Mouse (Mus musculus) kidney, embryonic 14.5 days (tissue): Measurements from ENCODE around the gene Pde12. TPM values are rescaled to one million over a fixed set of nuclear protein-coding genes. Genes with fewer than 3 reads are reported as not detected.
"Not testable (repeated sequence)": the region's sequence is repeated elsewhere in the genome, so short reads cannot be mapped to it uniquely, and the experiment has no call there.

ENCODE experiments used
- ATAC-seq: fragments of 200-750 bp; cut with Nextera tagmentation; 2 replicates; pipeline ENCODE4 v1.8.0; 2017; ENCODE audit warnings: moderate number of reproducible peaks, mild to moderate bottlenecking, moderate TSS enrichment, moderate library complexity; ENCODE audit not compliant: low FRiP score, low TSS enrichment
- H3K27ac ChIP-seq: fragments of 300-500 bp; sonication (generic); 2 replicates; pipeline ENCODE4 v1.5.1; 2014; ENCODE audit warnings: low read depth, mild to moderate bottlenecking, low read length, moderate library complexity, mixed read lengths
- H3K27me3 ChIP-seq: fragments of 300-500 bp; sonication (generic); 2 replicates; pipeline ENCODE4 v1.6.1; 2014; ENCODE audit warnings: mild to moderate bottlenecking, low read length; ENCODE audit not compliant: control insufficient read depth, insufficient read depth
- H3K36me3 ChIP-seq: fragments of 300-500 bp; sonication (generic); 2 replicates; pipeline ENCODE4 v1.6.1; 2014; ENCODE audit warnings: low read length, mixed read lengths; ENCODE audit not compliant: control insufficient read depth, insufficient read depth
- H3K4me1 ChIP-seq: fragments of 300-500 bp; sonication (generic); 2 replicates; pipeline ENCODE4 v1.6.1; 2014; ENCODE audit warnings: low read length, mixed read lengths; ENCODE audit not compliant: control insufficient read depth, insufficient read depth
- H3K4me2 ChIP-seq: fragments of 300-500 bp; sonication (generic); replicated peaks from 2 replicates; pipeline ENCODE4 v1.6.1; 2014; ENCODE audit warnings: low read depth, mild to moderate bottlenecking, low read length
- H3K4me3 ChIP-seq: fragments of 300-500 bp; sonication (generic); 2 replicates; pipeline ENCODE4 v1.5.1; 2014; ENCODE audit warnings: mild to moderate bottlenecking, low read length
- H3K9ac ChIP-seq: fragments of 300-500 bp; sonication (generic); 2 replicates; pipeline ENCODE4 v1.6.1; 2014; ENCODE audit warnings: low read depth, mild to moderate bottlenecking, low read length, moderate library complexity
- H3K9me3 ChIP-seq: fragments of 300-500 bp; sonication (generic); 2 replicates; pipeline ENCODE4 v1.6.1; 2016; ENCODE audit warnings: low read length; ENCODE audit not compliant: control insufficient read depth
- WGBS: fragments of 180-500 bp; shearing (Covaris S2); extraction: QIAGEN DNeasy Blood & Tissue Kit; methylation state at CpG from one replicate; pipeline ENCODE4 v1.1.7; 2014; 5-methylcytosine and 5-hydroxymethylcytosine counted together
- polyA plus RNA-seq: library from polyadenylated mRNA; unstranded; fragments of >200 nt; fragmentation: Nextera tagmentation; extraction: Ambion mirVana; gene quantifications from 2 replicates; pipeline ENCODE4 v1.2.1, GENCODE M21; 2014

Gene Pde12
- polyA plus RNA-seq: 11.3 and 12.5 TPM in 2 replicates

GRCm38 (mm10) chr14:26669292-26670073 lies at the start of gene Pde12:
Gene Pde12, minus strand, starts transcription at chr14:26669883.
- H3K9me3 ChIP-seq: no peaks in the 10 kb centered on the region
- peak within 1 kb of the TSS; percentile 95 for H3K4me2 ChIP-seq
- peak within 1 kb of the TSS; percentile 86 for H3K9ac ChIP-seq
- WGBS: under 1% methylated on average over 70 of the region's 70 CpGs
- peak; percentile 93 for ATAC-seq
- H3K27ac ChIP-seq: peak within 1 kb of the TSS; percentile 88
- peak within 1 kb of the TSS; percentile 94 for H3K4me3 ChIP-seq
- H3K4me1 ChIP-seq: peaks cover 9% of the 10 kb centered on the region
- peaks cover 18% of the 10 kb centered on the region for H3K36me3 ChIP-seq
- H3K27me3 ChIP-seq: no peaks in the 10 kb centered on the region

- H3K9me3 ChIP-seq, H3K36me3 ChIP-seq, H3K4me2 ChIP-seq, H3K4me3 ChIP-seq, H3K9ac ChIP-seq, H3K27me3 ChIP-seq, H3K4me1 ChIP-seq, H3K27ac ChIP-seq, ATAC-seq: not testable (repeated sequence)
- WGBS: 82% methylated on average over 5 of the region's 5 CpGs
Observed at GRCm38 (mm10) chr14:26705246-26705645, 35.6 kb upstream of the Pde12 start.

- no peaks in the 10 kb centered on the region for H3K4me1 ChIP-seq
- no peaks in the 10 kb centered on the region for H3K36me3 ChIP-seq
- no peaks in the 10 kb centered on the region for H3K27me3 ChIP-seq
- no peak overlapping the region for H3K4me2 ChIP-seq
- no peaks in the 10 kb centered on the region for H3K9me3 ChIP-seq
- H3K9ac ChIP-seq: no peak overlapping the region
- H3K27ac ChIP-seq: no peak overlapping the region
- ATAC-seq: no peak
- H3K4me3 ChIP-seq: no peak overlapping the region
Observed at GRCm38 (mm10) chr14:26697912-26698311, 28.2 kb upstream of the Pde12 start.

GRCm38 (mm10) chr14:26692974-26693373 lies 23.3 kb upstream of the Pde12 start, which contains the start of gene Dnah12:
Gene Dnah12, plus strand, starts transcription at chr14:26693274.
- no peaks in the 10 kb centered on the region for H3K27me3 ChIP-seq
- H3K4me1 ChIP-seq: no peaks in the 10 kb centered on the region
- H3K9ac ChIP-seq: no peak within 1 kb of the TSS
- 84% methylated on average over 3 of the region's 3 CpGs for WGBS
- no peaks in the 10 kb centered on the region for H3K36me3 ChIP-seq
- H3K9me3 ChIP-seq: no peaks in the 10 kb centered on the region
- no peak within 1 kb of the TSS for H3K4me3 ChIP-seq
- H3K4me2 ChIP-seq: no peak within 1 kb of the TSS
- no peak for ATAC-seq
- H3K27ac ChIP-seq: no peak within 1 kb of the TSS

- H3K9ac ChIP-seq: no peak overlapping the region
- no peaks in the 10 kb centered on the region for H3K36me3 ChIP-seq
- H3K27ac ChIP-seq: no peak overlapping the region
- H3K27me3 ChIP-seq: no peaks in the 10 kb centered on the region
- no peaks in the 10 kb centered on the region for H3K4me1 ChIP-seq
- no peak for ATAC-seq
- WGBS: 54% methylated on average over 2 of the region's 2 CpGs
- no peaks in the 10 kb centered on the region for H3K9me3 ChIP-seq
- no peak overlapping the region for H3K4me2 ChIP-seq
- H3K4me3 ChIP-seq: no peak overlapping the region
Observed at GRCm38 (mm10) chr14:26691363-26691762, 21.7 kb upstream of the Pde12 start.

GRCm38 (mm10) chr14:26690727-26691126 lies 21.0 kb upstream of the Pde12 start:
- Histone ChIP-seq H3K4me1 (no peaks in the 10 kb centered on the region), H3K4me3 (no peak overlapping the region), H3K27me3 (no peaks in the 10 kb centered on the region), H3K36me3 (no peaks in the 10 kb centered on the region), H3K9ac (no peak overlapping the region), H3K9me3 (no peaks in the 10 kb centered on the region), H3K27ac (no peak overlapping the region), H3K4me2 (no peak overlapping the region)
- no peak for ATAC-seq
- 51% methylated on average over 2 of the region's 2 CpGs for WGBS

- no peaks in the 10 kb centered on the region for H3K36me3 ChIP-seq
- no peaks in the 10 kb centered on the region for H3K9me3 ChIP-seq
- no peak overlapping the region for H3K27ac ChIP-seq
- no peak overlapping the region for H3K4me3 ChIP-seq
- 84% methylated on average over 5 of the region's 5 CpGs for WGBS
- no peaks in the 10 kb centered on the region for H3K4me1 ChIP-seq
- no peaks in the 10 kb centered on the region; the same call in 1 of the 2 replicates for H3K27me3 ChIP-seq
- no peak overlapping the region for H3K9ac ChIP-seq
- H3K4me2 ChIP-seq: 0 out of 2 replicates have a peak overlapping the region, but pooled peaks have one; percentile 0
- ATAC-seq: no peak
Observed at GRCm38 (mm10) chr14:26675791-26676190, 6.1 kb upstream of the Pde12 start.

- no peak; the same call in 1 of the 2 replicates for ATAC-seq
- Histone ChIP-seq H3K36me3 (no peaks in the 10 kb centered on the region), H3K27ac (no peak overlapping the region), H3K4me2 (0 out of 2 replicates have a peak overlapping the region, but pooled peaks have one; percentile 0), H3K4me1 (no peaks in the 10 kb centered on the region), H3K27me3 (no peaks in the 10 kb centered on the region; the same call in 1 of the 2 replicates), H3K4me3 (no peak overlapping the region), H3K9ac (no peak overlapping the region), H3K9me3 (no peaks in the 10 kb centered on the region)
- WGBS: 25% methylated on average over 12 of the region's 12 CpGs
Observed at GRCm38 (mm10) chr14:26675371-26675770, 5.7 kb upstream of the Pde12 start.

- not testable (repeated sequence) for ATAC-seq, H3K4me2 ChIP-seq, H3K4me1 ChIP-seq, H3K36me3 ChIP-seq, H3K27me3 ChIP-seq, H3K27ac ChIP-seq, H3K4me3 ChIP-seq, H3K9ac ChIP-seq, H3K9me3 ChIP-seq
- WGBS: 73% methylated on average over 2 of the region's 2 CpGs
Observed at GRCm38 (mm10) chr14:26674476-26675169, 4.9 kb upstream of the Pde12 start.
